Mouse (Mus musculus) cerebellum, adult 2 months (tissue): Measurements from ENCODE around the gene Nlgn1.

Experiments
- CTCF ChIP-seq: fragments of 200-500 bp; IDR thresholded peaks from 2 replicates; pipeline ENCODE4 v1.5.1; 2011; ENCODE audit warnings: low read depth, mild to moderate bottlenecking, control low read depth, low read length, moderate library complexity, borderline replicate concordance; ENCODE audit not compliant: insufficient read depth
- POLR2A ChIP-seq: fragments of 200-500 bp; IDR thresholded peaks from 2 replicates; pipeline ENCODE4 v1.6.1; 2011; ENCODE audit warnings: low read length, control low read depth, borderline replicate concordance; ENCODE audit not compliant: insufficient read depth

- TF ChIP-seq CTCF (peak; percentile 67), POLR2A (no peak)
Measured at GRCm38 (mm10) chr3:25675069-25675468, 657.2 kb downstream of the Nlgn1 start.
